Mouse (Mus musculus) urinary bladder, postnatal 14 days (tissue): ENCODE measurements around the gene Xylt1.
A peak's percentile ranks its signal among the peaks of the same experiment; 100 is the strongest.

Experiments used
- DNase-seq: peaks from one replicate; pipeline ENCODE4 v3.0.0; 2021; ENCODE audit warnings: low spot score

Gene Xylt1

GRCm38 (mm10) chr7:117380418-117381187 lies at the start of gene Xylt1:
Gene Xylt1, plus strand, starts transcription at chr7:117380979.
- peak; percentile 83 for DNase-seq

- DNase-seq: no peak
These were observed 46.8 kb upstream of the Xylt1 start for GRCm38 (mm10) chr7:117333936-117334335.

GRCm38 (mm10) chr7:117356316-117356715 lies 24.5 kb upstream of the Xylt1 start:
- no peak for DNase-seq

DNA sequence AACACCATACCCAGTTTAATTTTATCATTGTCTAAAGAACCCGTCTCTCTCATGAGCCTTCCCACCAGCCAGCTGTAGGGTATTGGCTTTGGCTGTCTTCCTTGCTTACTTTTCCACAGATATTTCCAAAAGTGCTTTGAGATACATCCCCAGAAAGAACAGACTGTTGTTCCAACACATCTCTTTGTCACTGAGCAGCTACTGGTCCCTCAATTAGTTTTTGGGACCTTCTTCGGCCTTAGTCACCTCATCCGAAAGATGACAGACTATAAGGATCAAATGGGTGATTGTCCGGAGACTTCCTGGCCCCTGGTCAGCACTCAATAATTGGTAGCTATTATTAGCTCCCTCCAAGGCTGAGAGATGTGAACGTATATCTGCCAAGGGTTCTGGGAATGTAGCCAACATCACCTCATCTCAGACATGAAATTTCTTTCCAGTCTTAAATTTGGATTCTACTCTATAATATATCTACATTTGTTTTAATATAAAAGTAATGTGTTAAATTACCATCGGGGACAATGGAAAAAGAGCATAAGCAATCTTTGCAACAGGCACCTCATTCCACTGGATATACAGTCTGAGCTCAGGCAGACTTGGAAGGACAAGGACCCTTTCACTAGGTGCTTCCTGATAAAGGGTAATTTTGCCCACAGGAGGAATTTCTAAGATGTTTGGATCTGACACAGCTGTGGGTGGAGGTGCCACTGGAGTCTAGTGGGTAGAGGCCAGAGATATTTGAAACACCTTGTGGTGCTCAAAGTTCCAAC lies 23.2 kb upstream of the Xylt1 start:
- DNase-seq: no peak

DNA sequence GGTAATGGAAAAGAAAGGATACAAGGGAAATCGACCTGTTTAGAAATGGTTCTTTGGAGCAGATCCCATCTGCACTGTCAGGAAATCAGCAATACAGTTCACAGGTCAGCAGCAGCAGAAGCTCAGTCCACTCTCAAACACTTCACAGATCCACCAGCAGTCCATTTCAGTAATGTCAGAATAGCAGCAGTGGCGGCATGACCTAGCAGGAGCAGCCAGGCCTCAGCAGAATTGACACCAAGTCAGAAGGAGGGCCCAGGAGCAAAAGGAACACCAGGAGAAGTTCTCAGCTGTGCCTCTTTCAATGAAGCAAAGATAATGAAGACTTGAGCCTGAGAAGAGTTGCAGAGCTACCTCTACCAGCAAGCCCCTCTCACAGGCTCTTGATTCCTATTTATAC lies 19.5 kb upstream of the Xylt1 start:
- DNase-seq: no peak

DNA sequence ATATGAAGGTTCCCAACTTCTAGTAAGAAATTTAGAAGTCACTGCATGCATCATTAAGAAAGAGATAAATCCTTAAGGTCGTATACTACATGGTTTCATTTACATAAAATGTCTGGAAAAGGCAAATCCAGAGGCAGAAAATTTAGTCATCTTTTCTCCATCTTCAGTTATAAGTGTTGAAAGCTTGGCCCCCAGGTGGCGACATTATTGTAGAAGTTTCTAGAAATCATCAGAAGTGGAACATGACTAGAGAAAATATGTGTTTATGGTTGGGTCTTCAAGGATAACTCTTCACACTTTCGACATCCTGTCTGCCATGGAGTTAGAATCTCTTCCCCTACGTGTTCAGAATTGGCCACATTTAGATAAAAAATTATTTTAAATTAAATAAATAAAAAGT lies 18.3 kb upstream of the Xylt1 start:
- DNase-seq: no peak

- DNase-seq: no peak
These were observed 12.0 kb upstream of the Xylt1 start for GRCm38 (mm10) chr7:117368647-117369289.

- DNase-seq: no peak
These were observed 11.4 kb upstream of the Xylt1 start for GRCm38 (mm10) chr7:117369290-117369941.

GRCm38 (mm10) chr7:117375886-117376309 lies 4.9 kb upstream of the Xylt1 start:
- peak; percentile 68 for DNase-seq

GRCm38 (mm10) chr7:117377138-117377537 lies 3.6 kb upstream of the Xylt1 start:
- no peak for DNase-seq

DNA sequence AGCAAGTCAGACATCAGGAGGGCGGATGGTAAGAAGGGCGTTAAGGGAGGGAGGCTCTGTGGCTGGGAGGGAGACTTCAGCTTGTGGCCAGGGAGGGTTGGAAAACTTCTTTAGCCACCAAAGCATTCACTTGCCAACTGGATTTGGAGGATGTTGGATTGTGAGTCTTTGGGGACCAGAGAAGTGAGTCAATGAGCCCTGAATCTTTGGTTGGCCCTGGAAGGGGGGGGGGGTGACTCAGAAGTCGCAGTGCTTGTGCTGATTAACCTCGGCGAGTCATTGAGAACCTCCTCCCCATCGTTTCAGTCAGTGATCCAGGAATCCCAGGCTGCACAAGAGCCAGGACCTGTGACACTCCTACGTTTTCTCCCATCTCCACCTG lies 752 bp upstream of the Xylt1 start:
- peak; percentile 3 for DNase-seq

GRCm38 (mm10) chr7:117381188-117381981 lies 606 bp downstream of the Xylt1 start:
- DNase-seq: peak; percentile 46

- DNase-seq: no peak
These were observed 1.2 kb downstream of the Xylt1 start for GRCm38 (mm10) chr7:117382006-117382405.

- DNase-seq: peak; percentile 26
These were observed 2.6 kb downstream of the Xylt1 start for GRCm38 (mm10) chr7:117383147-117383940.

DNA sequence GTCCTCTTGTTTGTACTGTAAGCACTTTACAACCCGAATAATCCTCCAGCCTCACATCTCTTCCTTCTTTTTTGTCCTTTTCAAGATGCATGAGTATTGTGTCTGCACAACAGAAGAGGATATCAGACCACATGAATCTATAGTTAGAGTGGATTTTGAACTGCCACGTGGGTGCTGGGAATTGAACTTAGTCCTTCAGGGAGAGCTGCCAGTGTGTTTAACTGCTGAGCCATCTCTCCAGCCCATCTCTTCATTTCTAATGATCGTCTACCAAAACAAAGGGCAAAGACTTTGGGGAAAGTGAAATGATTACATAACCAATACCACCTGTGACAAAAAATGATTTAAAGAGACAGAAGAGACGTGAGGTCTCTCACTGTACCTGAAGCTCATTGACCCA lies 5.6 kb downstream of the Xylt1 start:
- no peak for DNase-seq

- no peak for DNase-seq
These were observed 7.7 kb downstream of the Xylt1 start for GRCm38 (mm10) chr7:117388284-117388988.

GRCm38 (mm10) chr7:117389048-117389447 lies 8.3 kb downstream of the Xylt1 start:
- DNase-seq: no peak

DNA sequence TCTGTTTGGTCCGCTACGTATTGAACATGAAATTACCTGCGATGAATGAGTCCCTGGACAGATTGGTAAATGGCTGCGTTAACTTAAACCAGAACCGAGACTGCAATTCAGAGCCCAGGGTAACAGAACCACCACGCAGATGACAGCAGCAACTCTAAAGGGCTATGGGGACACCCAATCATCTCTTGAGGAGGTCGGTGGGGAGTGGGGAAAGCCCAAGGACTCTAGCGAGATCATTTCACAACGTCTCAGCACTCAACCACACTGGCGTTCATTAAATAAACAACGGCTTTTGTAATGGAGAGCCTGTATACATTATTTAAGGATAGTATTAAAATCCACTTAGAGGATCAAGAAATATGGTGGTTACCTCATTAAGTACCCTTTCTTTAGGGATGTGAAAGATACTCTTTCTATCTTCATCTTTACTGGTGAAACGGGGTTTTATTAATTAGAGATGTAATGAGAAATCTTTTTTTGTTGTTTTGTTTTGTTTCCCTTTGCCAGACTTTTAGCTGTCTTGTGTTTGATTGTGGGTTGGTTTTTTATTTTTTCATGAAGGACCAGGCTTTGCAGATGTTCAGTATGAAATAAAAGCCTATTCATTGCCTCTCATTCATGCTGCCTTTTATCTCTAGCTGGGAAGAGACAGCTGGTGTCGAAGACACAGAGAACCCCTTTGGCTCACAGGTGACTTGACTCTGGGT lies 12.2 kb downstream of the Xylt1 start:
- no peak for DNase-seq

- no peak for DNase-seq
These were observed 13.2 kb downstream of the Xylt1 start for GRCm38 (mm10) chr7:117393976-117394375.
